Mouse (Mus musculus): Measurements from ENCODE around the gene 4930444G20Rik. TPM values are rescaled to one million over a fixed set of nuclear protein-coding genes. Genes with fewer than 3 reads are reported as not detected.

The 4930444G20Rik gene
- polyA plus RNA-seq, 1 experiment from 2014 or later, result not detected

DNA sequence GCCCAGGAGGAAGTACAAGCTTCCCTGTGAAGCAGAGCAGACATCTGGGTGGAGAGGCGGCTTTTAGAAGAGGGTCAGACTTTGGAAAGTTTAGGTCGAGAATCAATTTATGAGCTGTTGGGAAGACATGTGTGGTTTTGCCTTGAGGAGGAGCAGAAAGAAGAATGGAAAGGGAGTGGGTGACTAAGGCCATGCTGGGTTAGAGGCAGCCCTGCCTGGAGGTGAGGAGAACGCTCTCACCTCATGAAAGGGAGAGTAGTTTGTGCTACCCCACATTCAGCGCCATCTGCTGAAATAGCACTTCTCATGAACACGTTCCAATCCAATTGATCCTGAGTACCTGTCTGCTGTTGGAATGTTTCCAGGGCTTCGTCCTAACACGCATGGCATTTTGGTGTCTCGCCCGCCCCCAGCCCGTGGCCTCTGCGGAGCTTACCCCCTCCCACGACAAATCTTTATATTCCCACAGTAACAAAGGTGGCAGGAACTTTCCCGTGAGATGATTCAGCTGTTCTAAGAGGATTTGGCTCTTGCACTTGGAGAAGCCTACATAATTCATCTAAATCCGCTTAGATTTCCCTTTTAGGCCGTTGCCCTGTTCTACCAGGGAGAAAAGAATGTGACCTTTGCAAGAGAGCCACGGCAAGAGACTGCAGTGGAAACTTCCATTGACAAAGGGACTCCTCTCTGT is 50.3 kb downstream of the 4930444G20Rik start:
- H3K9me3 ChIP-seq, result no peaks in the 10 kb centered on the region
- no peak for ATAC-seq (ENCODE audit: extremely low read depth, insufficient number of reproducible peaks, low FRiP score, low TSS enrichment)
- H3K9ac ChIP-seq, result no peak overlapping the region
- no peak overlapping the region for H3K4me3 ChIP-seq
- H3K4me2 ChIP-seq, result no peak overlapping the region
- no peaks in the 10 kb centered on the region for H3K4me1 ChIP-seq
- no peaks in the 10 kb centered on the region for H3K36me3 ChIP-seq
- no peaks in the 10 kb centered on the region for H3K27me3 ChIP-seq (replicated peaks)
- WGBS, result 60% methylated on average over 16 of the region's 16 CpGs
- no peak overlapping the region for H3K27ac ChIP-seq (replicated peaks)

Other genes with a start within 250 kb of the 4930444G20Rik start
- gene Sgk1, start 185.9 kb downstream of the 4930444G20Rik start, polyA plus RNA-seq (2015; fragmentation: Nextera tagmentation; extraction: Ambion mirVana), result 22.7 and 24.7 TPM in 2 replicates
- gene E030030I06Rik, start 81.2 kb upstream of the 4930444G20Rik start, polyA plus RNA-seq (2015; fragmentation: Nextera tagmentation; extraction: Ambion mirVana), result 12.3 and 16.2 TPM in 2 replicates
- 2.9 and 3.5 TPM in 2 replicates for gene Raet1e, start 90.5 kb upstream of the 4930444G20Rik start, polyA plus RNA-seq (2015; fragmentation: Nextera tagmentation; extraction: Ambion mirVana)
- 0.25 and 0.50 TPM in 2 replicates for gene H60b, start 90.5 kb upstream of the 4930444G20Rik start, polyA plus RNA-seq (2015; fragmentation: Nextera tagmentation; extraction: Ambion mirVana)